13 mouse cellular contexts compared by ENCODE assay signal in the genomic region with DNA sequence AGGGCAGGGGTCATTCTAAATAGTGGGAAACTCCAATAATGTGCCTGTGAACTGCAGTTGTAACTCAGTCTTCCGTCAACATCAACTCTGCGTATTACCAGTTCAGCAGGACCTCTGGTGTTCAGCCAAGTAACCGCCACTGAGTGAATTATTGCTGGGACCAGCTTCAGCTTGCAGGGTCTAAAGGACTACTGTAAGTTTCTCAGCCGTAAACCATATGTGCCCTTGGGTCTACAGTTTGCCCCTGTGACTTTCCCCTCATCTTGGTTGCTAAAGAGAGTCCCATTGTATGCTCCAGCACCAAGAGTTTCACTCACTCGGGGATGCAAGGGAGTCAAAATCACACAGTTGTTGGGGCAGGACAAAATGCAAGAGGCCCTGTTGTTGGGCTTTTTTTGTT.
DNase-seq lines count a peak whose midpoint lies in the region; ATAC-seq and TF ChIP-seq lines count a peak whose summit lies in the region.
"Had no signal": no experiment of that assay in that cellular context is flagged by ENCODE, and none has a peak within 500 bp of the region (broad histone marks: within the 10 kb centered on the region; RNA-seq: fewer than 3 reads in every experiment).

No protein-coding gene starts in this region.

- H3K4me1 ChIP-seq in hindbrain, embryonic 15.5 days (replicated peaks), result peaks cover 8% of the 10 kb centered on the region; the same call in 1 of the 2 replicates
- H3K4me1 ChIP-seq: lung, embryonic 15.5 days had no signal

- no peak overlapping the region for H3K4me2 ChIP-seq in hindbrain, embryonic 15.5 days
- H3K4me2 ChIP-seq: lung, embryonic 15.5 days; midbrain, embryonic 12.5 days had no signal

- no peak for TF ChIP-seq CTCF in brain, embryonic 14.5 days (IDR thresholded peaks at IDR 0.05; ENCODE audit: borderline replicate concordance, extremely low read depth, insufficient read depth, insufficient read length)

- peak; percentile 66 to 69 for DNase-seq in kidney, postnatal 4 days
- DNase-seq in kidney, adult 9 months, result no peak
- DNase-seq in adipocyte (ENCODE audit: low spot score), result peak; percentile 10
- DNase-seq in brain, embryonic 14.5 days (ENCODE audit: low read depth), result peak; percentile 87
- no peak for DNase-seq in retina, embryonic 14.5 days (ENCODE audit: low spot score)
- no peak for DNase-seq in ovary, postnatal 10 days (ENCODE audit: low spot score)
- DNase-seq: cerebellum, adult 9-11 months; gastrocnemius, postnatal 25 days; thymus, postnatal 36 days had no signal

- H3K27me3 ChIP-seq in hindbrain, embryonic 15.5 days, result no peaks in the 10 kb centered on the region
- H3K27me3 ChIP-seq: lung, embryonic 15.5 days; midbrain, embryonic 12.5 days had no signal

- peak overlapping the region; percentile 38 for H3K27ac ChIP-seq in hindbrain, embryonic 15.5 days (replicated peaks)
- H3K27ac ChIP-seq: layer of hippocampus, adult 2 months; lung, embryonic 15.5 days; midbrain, embryonic 12.5 days had no signal

- WGBS in hindbrain, embryonic 15.5 days, result 33% methylated on average over 5 of the region's 5 CpGs

- ATAC-seq in hindbrain, embryonic 15.5 days (ENCODE audit: low FRiP score, low read depth), result peak; percentile 60; the same call in 1 of the 2 replicates

- no peaks in the 10 kb centered on the region for H3K36me3 ChIP-seq in hindbrain, embryonic 15.5 days
- H3K36me3 ChIP-seq: lung, embryonic 15.5 days; midbrain, embryonic 12.5 days had no signal

- H3K9me3 ChIP-seq in hindbrain, embryonic 15.5 days, result no peaks in the 10 kb centered on the region
- H3K9me3 ChIP-seq: lung, embryonic 15.5 days; midbrain, embryonic 12.5 days had no signal

- no peak overlapping the region for H3K9ac ChIP-seq in hindbrain, embryonic 15.5 days
- H3K9ac ChIP-seq: lung, embryonic 15.5 days; midbrain, embryonic 12.5 days had no signal

- no peak for TF ChIP-seq POLR2A in brain, embryonic 14.5 days (IDR thresholded peaks at IDR 0.05; ENCODE audit: borderline replicate concordance, extremely low read depth, insufficient read depth, insufficient read length, poor library complexity, severe bottlenecking)

- no peak overlapping the region for H3K4me3 ChIP-seq in hindbrain, embryonic 15.5 days
- H3K4me3 ChIP-seq: layer of hippocampus, adult 2 months; lung, embryonic 15.5 days; midbrain, embryonic 12.5 days had no signal

Comparison
In these comparisons a context has a peak if more than half of its experiments do, and no peak if none do; other contexts are left out.
1. DNase-seq: peak in kidney, postnatal 4 days (2 of 2), adipocyte (single experiment) and brain, embryonic 14.5 days (single experiment); none in kidney, adult 9 months (single experiment), retina, embryonic 14.5 days (single experiment) and ovary, postnatal 10 days (single experiment).